Mouse (Mus musculus) ES-Bruce4 (cell line): ENCODE data around the gene Camta1. TPM values are rescaled to one million over a fixed set of nuclear protein-coding genes. Genes with fewer than 3 reads are reported as not detected.

Experiments
- H3K27ac ChIP-seq: 2 replicates; pipeline ENCODE4 v1.5.1; 2012; ENCODE audit warnings: low read length, inconsistent platforms; ENCODE audit not compliant: insufficient read depth
- H3K27me3 ChIP-seq: 2 replicates; pipeline ENCODE4 v1.6.1; 2012; ENCODE audit warnings: mild to moderate bottlenecking, low read length, inconsistent platforms; ENCODE audit not compliant: control insufficient read depth, poor library complexity, insufficient read depth, severe bottlenecking
- H3K36me3 ChIP-seq: 2 replicates; pipeline ENCODE4 v1.6.1; 2012; ENCODE audit warnings: inconsistent platforms, mild to moderate bottlenecking, low read length, moderate library complexity; ENCODE audit not compliant: control insufficient read depth, poor library complexity, insufficient read depth, severe bottlenecking
- H3K4me1 ChIP-seq: one replicate; pipeline ENCODE4 v1.8.1; 2011; ENCODE audit warnings: low read length; ENCODE audit not compliant: control insufficient read depth, insufficient read depth
- H3K4me3 ChIP-seq: 2 replicates; pipeline ENCODE4 v1.5.1; 2011; ENCODE audit warnings: low read depth, mild to moderate bottlenecking, low read length
- H3K9ac ChIP-seq: 2 replicates; pipeline ENCODE4 v1.6.1; 2012; ENCODE audit warnings: low read depth, mild to moderate bottlenecking, inconsistent platforms; ENCODE audit not compliant: poor library complexity, severe bottlenecking
- H3K9me3 ChIP-seq: replicated peaks from 2 replicates; pipeline ENCODE4 v1.6.1; 2012; ENCODE audit warnings: mild to moderate bottlenecking, low read length, inconsistent platforms; ENCODE audit not compliant: control insufficient read depth, poor library complexity, insufficient read depth, severe bottlenecking
- CTCF ChIP-seq: IDR thresholded peaks from one replicate; pipeline ENCODE4 v1.8.1; 2011; ENCODE audit warnings: low read depth, low read length
- EP300 ChIP-seq: IDR thresholded peaks from 2 replicates; pipeline ENCODE4 v1.6.1; 2011; ENCODE audit warnings: low read depth, low read length; ENCODE audit not compliant: insufficient read depth
- POLR2A ChIP-seq: IDR thresholded peaks from one replicate; pipeline ENCODE4 v1.8.1; 2011; ENCODE audit warnings: low read length; ENCODE audit not compliant: insufficient read depth
- polyA plus RNA-seq: library from polyadenylated mRNA; stranded (reverse); fragments of >200 nt; gene quantifications from 2 replicates; pipeline ENCODE4 v1.2.4, GENCODE M21; 2011; ENCODE audit warnings: low read depth; ENCODE audit not compliant: missing spikeins, insufficient read depth, insufficient read length

Gene Camta1
- polyA plus RNA-seq, 1 experiment, result 85.3 TPM

GRCm38 (mm10) chr4:151178970-151179378 lies 682.7 kb downstream of the Camta1 start:
- no peaks in the 10 kb centered on the region for H3K27me3 ChIP-seq
- H3K4me1 ChIP-seq, result no peaks in the 10 kb centered on the region
- H3K27ac ChIP-seq, result no peak overlapping the region
- H3K9ac ChIP-seq, result no peak overlapping the region
- no peak overlapping the region for H3K4me3 ChIP-seq
- H3K9me3 ChIP-seq, result no peaks in the 10 kb centered on the region
- no peaks in the 10 kb centered on the region for H3K36me3 ChIP-seq
- TF ChIP-seq CTCF (no peak), EP300 (no peak), POLR2A (no peak)

- Histone ChIP-seq H3K9me3 (no peaks in the 10 kb centered on the region), H3K27me3 (no peaks in the 10 kb centered on the region), H3K36me3 (no peaks in the 10 kb centered on the region), H3K4me1 (peaks cover 2% of the 10 kb centered on the region), H3K4me3 (no peak overlapping the region), H3K9ac (no peak overlapping the region), H3K27ac (no peak overlapping the region)
- no peak for TF ChIP-seq EP300
- no peak for TF ChIP-seq CTCF
- no peak for TF ChIP-seq POLR2A
Observed at GRCm38 (mm10) chr4:151172526-151172925, 689.1 kb downstream of the Camta1 start.

- H3K9me3 ChIP-seq, result no peaks in the 10 kb centered on the region
- no peak overlapping the region for H3K27ac ChIP-seq
- H3K4me3 ChIP-seq, result no peak overlapping the region
- no peak overlapping the region for H3K9ac ChIP-seq
- no peaks in the 10 kb centered on the region for H3K36me3 ChIP-seq
- TF ChIP-seq CTCF (no peak), POLR2A (no peak), EP300 (no peak)
- H3K27me3 ChIP-seq, result no peaks in the 10 kb centered on the region
- H3K4me1 ChIP-seq, result peaks cover 2% of the 10 kb centered on the region
Observed at GRCm38 (mm10) chr4:151171117-151171516, 690.6 kb downstream of the Camta1 start.

- no peak for TF ChIP-seq POLR2A
- TF ChIP-seq EP300, result no peak
- no peak for TF ChIP-seq CTCF
- H3K27me3 ChIP-seq, result no peaks in the 10 kb centered on the region
- no peak overlapping the region for H3K9ac ChIP-seq
- H3K4me3 ChIP-seq, result no peak overlapping the region
- no peak overlapping the region for H3K27ac ChIP-seq
- no peaks in the 10 kb centered on the region for H3K9me3 ChIP-seq
- H3K4me1 ChIP-seq, result peaks cover 2% of the 10 kb centered on the region
- no peaks in the 10 kb centered on the region for H3K36me3 ChIP-seq
Observed at GRCm38 (mm10) chr4:151170658-151171057, 691.0 kb downstream of the Camta1 start.

GRCm38 (mm10) chr4:151166969-151167368 lies 694.7 kb downstream of the Camta1 start:
- no peak overlapping the region for H3K27ac ChIP-seq
- no peak overlapping the region for H3K9ac ChIP-seq
- no peaks in the 10 kb centered on the region for H3K36me3 ChIP-seq
- H3K4me3 ChIP-seq, result no peak overlapping the region
- TF ChIP-seq CTCF, result no peak
- no peak for TF ChIP-seq EP300
- TF ChIP-seq POLR2A, result no peak
- no peaks in the 10 kb centered on the region for H3K27me3 ChIP-seq
- no peaks in the 10 kb centered on the region for H3K9me3 ChIP-seq
- peaks cover 2% of the 10 kb centered on the region for H3K4me1 ChIP-seq

- H3K27ac ChIP-seq, result no peak overlapping the region
- H3K36me3 ChIP-seq, result no peaks in the 10 kb centered on the region
- TF ChIP-seq POLR2A (no peak), CTCF (no peak), EP300 (no peak)
- no peaks in the 10 kb centered on the region for H3K4me1 ChIP-seq
- no peaks in the 10 kb centered on the region for H3K9me3 ChIP-seq
- H3K4me3 ChIP-seq, result no peak overlapping the region
- H3K9ac ChIP-seq, result no peak overlapping the region
- H3K27me3 ChIP-seq, result no peaks in the 10 kb centered on the region
Observed at GRCm38 (mm10) chr4:151165539-151165938, 696.1 kb downstream of the Camta1 start.
